Mouse (Mus musculus) myocyte (in vitro differentiated cells): ENCODE results near the gene Cetn2.

Experiments used
- CEBPB ChIP-seq: IDR thresholded peaks from 2 replicates; pipeline ENCODE4 v1.6.1; 2011; ENCODE audit warnings: mild to moderate bottlenecking, moderate library complexity; ENCODE audit not compliant: poor library complexity, insufficient read depth, severe bottlenecking
- MAX ChIP-seq: IDR thresholded peaks from one replicate; pipeline ENCODE4 v1.6.1; 2011; ENCODE audit warnings: low read depth, mild to moderate bottlenecking, control low read depth
- MYOD1 ChIP-seq, 3 experiments: IDR thresholded peaks; one replicate each; pipeline ENCODE4 v1.6.1; 2011; ENCODE audit warnings: control low read depth in 2 of 3, low read depth in 2 of 3, mild to moderate bottlenecking in 2 of 3, moderate library complexity in 1 of 3; ENCODE audit not compliant: insufficient read length in 2 of 3, control insufficient read depth in 1 of 3
- MYOG ChIP-seq, 3 experiments: IDR thresholded peaks; one replicate each; pipeline ENCODE4 v1.6.1; 2011; ENCODE audit warnings: control low read depth in 2 of 3, low read depth in 2 of 3, mild to moderate bottlenecking in 2 of 3; ENCODE audit not compliant: insufficient read length in 2 of 3, control insufficient read depth in 1 of 3, insufficient read depth in 1 of 3
- POLR2A ChIP-seq: IDR thresholded peaks from one replicate; pipeline ENCODE4 v1.6.1; 2011; ENCODE audit warnings: low read depth, mild to moderate bottlenecking, control low read depth, moderate library complexity; ENCODE audit not compliant: insufficient read length
- POLR2AphosphoS2 ChIP-seq: IDR thresholded peaks from one replicate; pipeline ENCODE4 v1.6.1; 2011; ENCODE audit warnings: low read depth, control low read depth; ENCODE audit not compliant: insufficient read length
- SRF ChIP-seq: IDR thresholded peaks from one replicate; pipeline ENCODE4 v1.6.1; 2011; ENCODE audit warnings: low read depth; ENCODE audit not compliant: control insufficient read depth, insufficient read length
- TCF12 ChIP-seq: IDR thresholded peaks from one replicate; pipeline ENCODE4 v1.6.1; 2011; ENCODE audit warnings: mild to moderate bottlenecking, control low read depth; ENCODE audit not compliant: poor library complexity, insufficient read depth, severe bottlenecking
- TCF3 ChIP-seq: IDR thresholded peaks from one replicate; pipeline ENCODE4 v1.6.1; 2011; ENCODE audit warnings: low read depth, control low read depth; ENCODE audit not compliant: insufficient read length
- USF1 ChIP-seq: IDR thresholded peaks from one replicate; pipeline ENCODE4 v1.6.1; 2011; ENCODE audit warnings: low read depth, mild to moderate bottlenecking, control low read depth, moderate library complexity

- no peak for TF ChIP-seq MYOD1 (IDR thresholded peaks at IDR 0.05; ENCODE audit: control insufficient read depth in 1 of 3, insufficient read length in 2 of 3, low read depth in 2 of 3)
- TF ChIP-seq USF1, result no peak
- no peak for TF ChIP-seq TCF12
- no peak for TF ChIP-seq POLR2A
- TF ChIP-seq MYOG (IDR thresholded peaks at IDR 0.05; ENCODE audit: control insufficient read depth in 1 of 3, insufficient read depth in 1 of 3, insufficient read length in 2 of 3, low read depth in 2 of 3), result no peak
- TF ChIP-seq CEBPB, result no peak
- TF ChIP-seq POLR2AphosphoS2, result no peak
- TF ChIP-seq SRF, result no peak
- no peak for TF ChIP-seq TCF3
- no peak for TF ChIP-seq MAX
Measured at GRCm38 (mm10) chrX:72960431-72960830, 42.2 kb upstream of the Cetn2 start.
